Mouse (Mus musculus) MEL (cell line): ENCODE data around the gene Macf1.

Experiments used
- CHD2 ChIP-seq: IDR thresholded peaks from 2 replicates; pipeline ENCODE4 v1.6.1; 2011; ENCODE audit warnings: low read length, improper control_type of control experiment
- CTCF ChIP-seq, 3 experiments: IDR thresholded peaks in 2 of 3; conservative IDR thresholded peaks in 1 of 3; 2 replicates each; pipeline ENCODE4 v1.5.1; 2011 to 2012; ENCODE audit warnings: low read length in 3 of 3, low read depth in 2 of 3, mild to moderate bottlenecking in 2 of 3, improper control_type of control experiment in 1 of 3, inconsistent platforms in 1 of 3, mixed read lengths in 1 of 3, moderate library complexity in 1 of 3; ENCODE audit not compliant: control insufficient read depth in 1 of 3, insufficient read depth in 1 of 3, poor library complexity in 1 of 3, severe bottlenecking in 1 of 3
- HCFC1 ChIP-seq: IDR thresholded peaks from 2 replicates; pipeline ENCODE4 v1.6.1; 2012; ENCODE audit warnings: low read depth, mild to moderate bottlenecking, inconsistent platforms, low read length, improper control_type of control experiment, moderate library complexity
- KAT2A ChIP-seq: conservative IDR thresholded peaks from 2 replicates; pipeline ENCODE4 v1.6.1; 2012; ENCODE audit warnings: low read depth, low read length, improper control_type of control experiment, inconsistent platforms
- MAFK ChIP-seq: IDR thresholded peaks from 2 replicates; pipeline ENCODE4 v1.6.1; 2011; ENCODE audit warnings: low read depth, mild to moderate bottlenecking, low read length, improper control_type of control experiment, borderline replicate concordance
- MYB ChIP-seq: IDR thresholded peaks from 2 replicates; pipeline ENCODE4 v1.6.1; 2011; ENCODE audit warnings: mild to moderate bottlenecking, low read depth, low read length, improper control_type of control experiment
- POLR2A ChIP-seq, 2 experiments: IDR thresholded peaks; 2 replicates each; pipeline ENCODE4 v1.6.1; 2011 to 2012; ENCODE audit warnings: low read length in 2 of 2, mild to moderate bottlenecking in 2 of 2, control low read depth in 1 of 2, improper control_type of control experiment in 1 of 2, low read depth in 1 of 2, moderate library complexity in 1 of 2; ENCODE audit not compliant: control insufficient read depth in 1 of 2, insufficient read depth in 1 of 2, poor library complexity in 1 of 2
- POLR2AphosphoS5 ChIP-seq: IDR thresholded peaks from 2 replicates; pipeline ENCODE4 v1.6.1; 2012; ENCODE audit warnings: low read depth, borderline replicate concordance, mild to moderate bottlenecking, inconsistent platforms, low read length, moderate library complexity, mixed read lengths
- RAD21 ChIP-seq: IDR thresholded peaks from 2 replicates; pipeline ENCODE4 v1.6.1; 2011; ENCODE audit warnings: mild to moderate bottlenecking, low read depth, low read length, improper control_type of control experiment
- RCOR1 ChIP-seq: IDR thresholded peaks from 2 replicates; pipeline ENCODE4 v1.6.1; 2012; ENCODE audit warnings: low read depth, mild to moderate bottlenecking, inconsistent platforms, low read length, improper control_type of control experiment
- TCF12 ChIP-seq: IDR thresholded peaks from 2 replicates; pipeline ENCODE4 v1.6.1; 2014; ENCODE audit warnings: low read depth, mild to moderate bottlenecking, inconsistent platforms, low read length, improper control_type of control experiment, moderate library complexity
- ZC3H11A ChIP-seq: IDR thresholded peaks from 2 replicates; pipeline ENCODE4 v1.6.1; 2012; ENCODE audit warnings: low read depth, mild to moderate bottlenecking, inconsistent platforms, low read length, improper control_type of control experiment
- ZKSCAN1 ChIP-seq: IDR thresholded peaks from 2 replicates; pipeline ENCODE4 v1.6.1; 2012; ENCODE audit warnings: low read depth, mild to moderate bottlenecking, inconsistent platforms, low read length, improper control_type of control experiment, moderate library complexity

GRCm38 (mm10) chr4:123692071-123692470 lies 7.9 kb upstream of the Macf1 start:
- no peak for TF ChIP-seq MAFK
- TF ChIP-seq POLR2AphosphoS5, result no peak
- no peak for TF ChIP-seq RCOR1
- no peak for TF ChIP-seq POLR2A (IDR thresholded peaks at IDR 0.05; ENCODE audit: control insufficient read depth in 1 of 2, insufficient read depth in 1 of 2, low read depth in 1 of 2, low read length in 2 of 2, poor library complexity in 1 of 2)
- no peak for TF ChIP-seq CTCF (IDR thresholded peaks at IDR 0.05 in 2 of 3, conservative IDR thresholded peaks at IDR 0.05 in 1 of 3; ENCODE audit: control insufficient read depth in 1 of 3, insufficient read depth in 1 of 3, low read depth in 2 of 3, low read length in 3 of 3, poor library complexity in 1 of 3, severe bottlenecking in 1 of 3)
- no peak for TF ChIP-seq RAD21
- TF ChIP-seq ZKSCAN1, result no peak
- no peak for TF ChIP-seq CHD2
- TF ChIP-seq KAT2A, result no peak
- TF ChIP-seq TCF12, result no peak
- no peak for TF ChIP-seq ZC3H11A
- TF ChIP-seq HCFC1, result no peak
- no peak for TF ChIP-seq MYB
